Mouse (Mus musculus): ENCODE measurements around the gene Smok2a.
"Not testable (repeated sequence)": the region's sequence is repeated elsewhere in the genome, so short reads cannot be mapped to it uniquely, and the experiment has no call there.

Smok2a gene

DNA sequence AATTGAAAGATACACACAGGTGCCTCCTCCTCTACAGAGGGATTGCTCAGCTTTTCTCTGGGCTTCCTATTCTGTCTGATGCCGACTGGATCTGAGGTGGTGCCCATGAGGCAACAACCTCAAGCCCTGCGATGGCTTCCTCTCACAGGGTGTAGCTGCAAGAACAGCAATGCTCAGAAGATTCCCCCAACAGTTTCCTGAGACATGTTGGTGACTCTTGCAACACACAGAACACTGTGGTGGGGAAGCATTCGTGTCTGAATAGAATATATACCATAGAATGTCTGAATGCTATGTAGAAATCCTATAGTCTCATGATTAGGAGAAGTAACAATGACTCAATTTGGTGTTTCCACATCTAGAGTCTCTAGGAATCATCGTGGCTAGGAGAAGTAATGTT, 6.8 kb upstream of the Smok2a start:
- no peak for DNase-seq (ENCODE audit: low read depth, low spot score)

DNA sequence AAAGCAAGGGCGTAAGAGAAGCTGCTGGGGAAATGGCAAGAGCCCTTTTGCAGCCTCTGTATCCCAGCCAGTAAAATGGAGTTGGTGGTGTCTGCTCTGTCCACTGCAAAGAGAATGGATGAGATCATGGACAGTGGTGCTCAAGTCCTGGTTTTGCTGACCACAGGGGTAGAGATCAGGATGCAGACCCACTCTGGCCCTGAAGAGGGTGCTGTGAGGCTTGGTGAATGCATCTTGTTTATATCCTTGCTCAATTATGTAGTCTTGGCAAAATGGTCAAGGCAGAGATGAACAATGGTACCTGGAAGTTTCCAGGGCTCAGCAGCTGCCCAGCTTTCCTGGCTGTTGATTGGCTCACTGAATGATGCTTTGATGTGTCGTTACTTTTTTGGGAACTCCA, 5.4 kb upstream of the Smok2a start:
- no peak for DNase-seq (ENCODE audit: low read depth, low spot score)

DNA sequence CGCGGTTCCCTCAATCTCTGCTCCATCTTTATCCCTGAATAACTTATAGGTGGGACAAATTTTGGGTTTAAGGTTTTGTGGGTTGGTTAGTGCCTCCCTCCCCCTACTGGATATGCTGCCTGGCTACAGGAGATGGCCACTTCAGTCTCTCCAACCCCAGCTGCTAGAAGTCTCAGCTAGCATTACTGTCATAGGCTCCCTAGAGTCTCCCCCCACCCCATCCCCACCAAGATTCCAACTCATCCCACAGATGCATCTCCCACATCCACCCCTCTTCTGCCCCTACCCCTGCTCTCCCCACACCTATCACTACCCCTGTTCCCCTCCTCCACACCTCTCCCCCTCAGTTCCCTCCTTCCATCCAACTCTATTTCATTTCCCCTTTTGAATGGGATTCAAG, 933 bp downstream of the Smok2a start:
- not testable (repeated sequence) for DNase-seq (ENCODE audit: low read depth, low spot score)

DNA sequence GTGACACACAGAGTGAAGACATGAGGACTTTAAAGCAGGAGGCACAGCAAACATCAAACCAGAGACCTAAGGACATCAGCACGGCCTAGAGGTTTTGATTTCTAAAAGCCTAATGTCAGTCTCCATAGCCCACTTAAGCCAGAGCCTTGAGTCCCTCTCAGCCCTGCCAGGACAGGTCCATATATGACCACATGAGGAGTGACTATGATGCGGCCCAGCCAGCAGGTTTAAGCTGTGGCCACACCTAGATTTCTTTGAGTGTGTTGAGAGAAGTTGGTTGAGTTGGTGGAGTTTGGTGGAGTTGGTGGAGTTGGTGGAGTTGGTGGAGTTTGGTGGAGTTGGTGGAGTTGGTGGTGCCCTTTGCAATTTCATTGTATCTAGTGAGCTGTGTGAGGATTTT, 9.0 kb downstream of the Smok2a start, which contains the start of gene Smok2b:
Gene Smok2b (plus strand): TSS at position 301 of the 400 bp plus-strand sequence.
- DNase-seq (ENCODE audit: low read depth, low spot score) = not testable (repeated sequence)

DNA sequence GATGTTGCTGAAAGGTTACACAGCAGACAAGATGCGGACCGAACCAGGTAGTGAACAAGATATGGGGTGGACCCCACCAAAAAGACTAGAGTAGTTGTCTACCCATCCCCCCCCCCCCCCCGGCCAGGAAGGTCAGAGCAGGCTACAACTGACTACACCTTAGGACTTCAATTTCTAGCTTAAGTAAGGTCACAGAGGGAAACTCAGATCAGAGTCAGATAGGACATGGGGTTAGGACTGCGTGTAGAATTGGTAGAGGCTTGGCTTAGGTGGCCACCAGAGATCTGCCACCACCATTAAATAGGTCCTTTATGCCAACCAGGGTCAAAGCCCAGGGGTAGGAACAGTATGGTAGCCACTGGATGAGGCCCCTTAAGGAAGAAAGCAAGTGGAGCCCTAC, 18.5 kb downstream of the Smok2a start:
- not testable (repeated sequence) for DNase-seq (ENCODE audit: low read depth, low spot score)

DNA sequence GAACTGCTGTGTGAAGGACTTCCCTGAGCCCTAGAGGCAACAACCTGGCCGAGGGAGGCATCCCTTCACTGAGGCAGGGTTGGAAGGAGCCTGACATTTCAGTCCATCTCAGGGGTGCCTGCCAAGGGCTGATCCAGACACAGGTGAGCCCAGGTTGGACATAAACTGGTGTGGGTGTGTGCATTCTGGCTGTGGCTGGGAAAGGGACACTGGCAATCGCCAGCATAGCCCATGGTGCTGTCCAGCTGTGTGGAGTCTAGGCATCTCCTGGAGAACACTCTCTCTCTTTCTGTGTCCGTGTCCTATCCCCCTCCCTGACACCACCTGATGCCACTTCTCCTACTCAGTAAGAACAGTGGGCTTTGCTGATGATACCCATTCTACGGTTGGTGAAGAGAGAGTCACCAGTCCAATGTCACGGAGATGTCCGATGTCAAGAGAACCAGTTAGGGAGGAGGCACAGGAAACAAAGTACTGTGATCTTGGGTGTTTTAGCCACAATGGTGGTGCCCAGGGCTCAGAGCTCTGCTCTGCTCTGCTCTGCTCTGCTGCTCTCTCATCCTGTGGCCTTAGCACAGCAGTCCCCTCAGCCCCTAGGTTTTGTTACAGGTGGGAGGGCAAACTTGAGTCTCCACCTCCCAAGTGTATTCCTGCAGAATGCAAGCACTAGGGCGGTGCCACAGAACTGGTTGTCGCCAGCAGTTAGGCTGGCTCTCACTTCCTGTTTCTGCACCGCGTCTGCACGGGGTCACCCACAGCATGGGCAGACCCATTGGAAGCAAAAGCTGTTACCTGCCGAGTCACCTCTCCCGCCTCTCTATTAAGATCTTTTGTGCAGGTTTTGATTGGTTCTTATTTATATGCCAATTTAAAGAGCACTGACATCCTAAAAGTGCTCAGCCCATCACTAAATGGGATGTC, 20.1 kb downstream of the Smok2a start:
- not testable (repeated sequence) for DNase-seq (ENCODE audit: low read depth, low spot score)

DNA sequence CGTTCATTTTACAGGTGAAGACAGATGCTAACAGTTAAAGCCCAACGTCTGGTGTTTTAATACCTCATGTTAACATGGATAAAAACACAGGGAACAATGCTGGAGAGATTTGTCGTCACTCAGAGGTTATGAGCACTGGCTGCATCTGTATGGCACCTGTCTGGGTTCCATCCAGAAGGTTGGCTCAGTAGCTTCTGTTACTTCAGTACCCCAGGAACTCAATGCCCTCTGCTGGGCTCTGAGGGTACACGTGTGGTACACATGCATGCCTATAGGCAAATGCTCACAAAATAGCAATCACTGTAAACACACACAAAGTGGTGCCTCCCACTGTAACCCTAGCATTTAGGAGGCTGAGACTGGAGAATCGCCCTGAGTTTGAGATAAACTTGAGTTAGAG, 33.8 kb downstream of the Smok2a start:
- DNase-seq (ENCODE audit: low read depth, low spot score) = not testable (repeated sequence)
